Mouse (Mus musculus): ENCODE results near the gene Tbc1d1.
"Not testable (repeated sequence)": the region's sequence is repeated elsewhere in the genome, so short reads cannot be mapped to it uniquely, and the experiment has no call there.

Gene Tbc1d1

GRCm38 (mm10) chr5:64360147-64360875 is 204.2 kb downstream of the Tbc1d1 start:
- no peak for DNase-seq (ENCODE audit: low spot score)

GRCm38 (mm10) chr5:64360876-64361268 is 204.8 kb downstream of the Tbc1d1 start:
- not testable (repeated sequence) for DNase-seq (ENCODE audit: low spot score)

- DNase-seq (ENCODE audit: low spot score), result no peak
These were observed 207.8 kb downstream of the Tbc1d1 start for GRCm38 (mm10) chr5:64363859-64364406.

- DNase-seq (ENCODE audit: low spot score), result no peak
These were observed 208.5 kb downstream of the Tbc1d1 start for GRCm38 (mm10) chr5:64364432-64365125.

- no peak for DNase-seq (ENCODE audit: low spot score)
These were observed 209.3 kb downstream of the Tbc1d1 start for GRCm38 (mm10) chr5:64365187-64366066.

GRCm38 (mm10) chr5:64366113-64366512 is 210.0 kb downstream of the Tbc1d1 start:
- no peak for DNase-seq (ENCODE audit: low spot score)

GRCm38 (mm10) chr5:64367426-64367825 is 211.3 kb downstream of the Tbc1d1 start:
- no peak for DNase-seq (ENCODE audit: low spot score)

- DNase-seq (ENCODE audit: low spot score), result no peak
These were observed 215.3 kb downstream of the Tbc1d1 start for GRCm38 (mm10) chr5:64371331-64371831.

GRCm38 (mm10) chr5:64372292-64372961 is 216.3 kb downstream of the Tbc1d1 start:
- no peak for DNase-seq (ENCODE audit: low spot score)

- no peak for DNase-seq (ENCODE audit: low spot score)
These were observed 217.6 kb downstream of the Tbc1d1 start for GRCm38 (mm10) chr5:64373695-64374094.

- DNase-seq (ENCODE audit: low spot score), result no peak
These were observed 219.7 kb downstream of the Tbc1d1 start for GRCm38 (mm10) chr5:64375851-64376250.

GRCm38 (mm10) chr5:64376466-64376865 is 220.4 kb downstream of the Tbc1d1 start:
- DNase-seq (ENCODE audit: low spot score), result no peak

GRCm38 (mm10) chr5:64377705-64378104 is 221.6 kb downstream of the Tbc1d1 start:
- no peak for DNase-seq (ENCODE audit: low spot score)

- DNase-seq (ENCODE audit: low spot score), result no peak
These were observed 222.6 kb downstream of the Tbc1d1 start for GRCm38 (mm10) chr5:64378591-64379275.

- DNase-seq (ENCODE audit: low spot score), result no peak
These were observed 223.7 kb downstream of the Tbc1d1 start for GRCm38 (mm10) chr5:64379829-64380228.

GRCm38 (mm10) chr5:64380698-64381375 is 224.7 kb downstream of the Tbc1d1 start:
- no peak for DNase-seq (ENCODE audit: low spot score)

- DNase-seq (ENCODE audit: low spot score), result no peak
These were observed 225.4 kb downstream of the Tbc1d1 start for GRCm38 (mm10) chr5:64381538-64381937.

GRCm38 (mm10) chr5:64382451-64383057 is 226.4 kb downstream of the Tbc1d1 start:
- DNase-seq (ENCODE audit: low spot score), result peak; percentile 88

- DNase-seq (ENCODE audit: low spot score), result no peak
These were observed 227.1 kb downstream of the Tbc1d1 start for GRCm38 (mm10) chr5:64383215-64383614.

- no peak for DNase-seq (ENCODE audit: low spot score)
These were observed 228.4 kb downstream of the Tbc1d1 start for GRCm38 (mm10) chr5:64384546-64384945.
